Mouse (Mus musculus) thymus, postnatal 36 days (tissue): ENCODE measurements at regions not wholly inside any gene's neighbourhood (a gene's known extent, or its start where the extent isn't known, plus 50 kb on each side); places are given as distances from the start of the nearest gene placed in this dataset.

Experiments
- DNase-seq, 2 experiments: peaks; one replicate each; pipeline ENCODE4 v3.0.0; 2022; ENCODE audit warnings: mixed read lengths in 2 of 2

DNA sequence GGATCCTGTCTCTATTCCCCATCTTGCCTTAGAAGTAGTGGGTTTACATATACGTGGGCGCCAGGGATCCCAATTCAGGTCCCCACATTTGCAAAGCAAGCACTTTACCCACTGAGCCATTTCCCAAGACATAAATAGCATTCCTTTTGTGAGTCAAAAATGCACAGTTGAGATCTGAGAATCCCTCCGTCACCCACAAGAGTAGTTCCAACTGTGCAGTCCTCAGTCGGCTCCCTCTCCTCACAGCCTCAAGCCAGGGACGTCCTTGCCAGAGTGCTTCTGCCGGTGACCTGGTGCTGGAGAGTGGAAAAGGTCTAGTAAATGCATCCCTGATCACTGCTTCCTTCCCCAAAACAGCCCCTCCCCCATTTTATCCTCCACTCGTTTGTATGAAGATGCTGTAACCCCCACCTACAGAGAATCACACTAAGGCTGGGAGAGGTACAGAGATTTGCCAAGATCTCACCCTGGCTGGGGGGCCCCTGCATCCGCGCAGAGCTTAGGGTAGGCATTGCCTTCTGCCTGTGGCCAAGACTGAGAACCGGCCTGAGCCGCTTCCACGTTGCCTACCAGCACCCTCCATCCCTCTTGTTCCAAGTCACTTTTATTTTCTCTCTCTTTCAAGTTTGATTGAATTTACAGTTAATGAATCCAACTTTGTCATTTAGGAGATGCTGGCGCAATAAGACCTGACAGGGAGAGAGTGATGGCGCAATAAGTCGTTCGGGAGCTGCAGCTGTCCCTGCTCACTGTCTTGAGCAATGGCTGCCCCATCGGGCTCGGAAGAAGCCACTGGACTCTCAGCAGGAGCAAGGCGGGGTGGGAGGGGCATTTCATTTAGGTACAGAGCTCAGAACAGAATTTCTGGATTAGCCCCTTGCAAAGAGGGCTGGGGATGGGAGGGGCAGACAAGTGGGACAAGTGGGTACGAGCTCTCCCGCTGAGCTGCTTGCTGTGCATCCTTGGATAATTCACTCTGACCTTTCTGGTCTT, 74.5 kb upstream of the Zfp618 start:
- DNase-seq = no peak

GRCm38 (mm10) chr4:62912891-62913290, 52.5 kb upstream of the Zfp618 start:
- no peak for DNase-seq
